Mouse (Mus musculus): ENCODE data around the gene Mras. TPM values are rescaled to one million over a fixed set of nuclear protein-coding genes. Genes with fewer than 3 reads are reported as not detected.

Mras gene
- total RNA-seq (2021): 1 to 10 TPM; 6.4 to 7.8 TPM
- long read RNA-seq, experiment 1, full-length matches to known transcripts: 10 of 14 reads
- long read RNA-seq, experiment 1, partial matches to known transcripts: 0 of 14 reads
- long read RNA-seq, experiment 1, other reads (novel, unspliced or antisense): 4 of 14 reads
- long read RNA-seq, experiment 2, full-length matches to known transcripts: 8 of 10 reads
- long read RNA-seq, experiment 2, partial matches to known transcripts: 2 of 10 reads
- long read RNA-seq, experiment 2, other reads (novel, unspliced or antisense): 0 of 10 reads

- no peak for DNase-seq (ENCODE audit: low spot score)
These were observed at the start of gene Mras for GRCm38 (mm10) chr9:99437031-99437764. Mras (minus strand) TSS chr9:99437381.

GRCm38 (mm10) chr9:99485144-99485543, 48.0 kb upstream of the Mras start:
- DNase-seq (ENCODE audit: low spot score): no peak

GRCm38 (mm10) chr9:99484632-99485031, 47.5 kb upstream of the Mras start:
- DNase-seq (ENCODE audit: low spot score): no peak

GRCm38 (mm10) chr9:99483191-99483590, 46.0 kb upstream of the Mras start:
- no peak for DNase-seq (ENCODE audit: low spot score)

GRCm38 (mm10) chr9:99480764-99481163, 43.6 kb upstream of the Mras start:
- DNase-seq (ENCODE audit: low spot score): no peak

GRCm38 (mm10) chr9:99479181-99479711, 42.1 kb upstream of the Mras start:
- DNase-seq (ENCODE audit: low spot score): no peak

- DNase-seq (ENCODE audit: low spot score): no peak
These were observed 34.2 kb upstream of the Mras start for GRCm38 (mm10) chr9:99471334-99471733.

- DNase-seq (ENCODE audit: low spot score): no peak
These were observed 33.3 kb upstream of the Mras start for GRCm38 (mm10) chr9:99470347-99471092.

- DNase-seq (ENCODE audit: low spot score): peak; percentile 7
These were observed 32.6 kb upstream of the Mras start for GRCm38 (mm10) chr9:99469681-99470273.

- DNase-seq (ENCODE audit: low spot score): no peak
These were observed 31.4 kb upstream of the Mras start for GRCm38 (mm10) chr9:99468572-99468971.

GRCm38 (mm10) chr9:99464876-99465275, 27.7 kb upstream of the Mras start:
- no peak for DNase-seq (ENCODE audit: low spot score)

- no peak for DNase-seq (ENCODE audit: low spot score)
These were observed 22.5 kb upstream of the Mras start for GRCm38 (mm10) chr9:99459730-99460129.

- DNase-seq (ENCODE audit: low spot score): peak; percentile 52
These were observed 21.5 kb upstream of the Mras start for GRCm38 (mm10) chr9:99458529-99459208.

GRCm38 (mm10) chr9:99454211-99454610, 17.0 kb upstream of the Mras start:
- DNase-seq (ENCODE audit: low spot score): no peak

GRCm38 (mm10) chr9:99451161-99451560, 14.0 kb upstream of the Mras start, which contains the start of gene Nme9:
Nme9 (plus strand) TSS chr9:99451475.
- DNase-seq (ENCODE audit: low spot score): no peak

- peak; percentile 24 for DNase-seq (ENCODE audit: low spot score)
These were observed 12.9 kb upstream of the Mras start for GRCm38 (mm10) chr9:99449886-99450647.

GRCm38 (mm10) chr9:99447323-99447722, 10.1 kb upstream of the Mras start:
- DNase-seq (ENCODE audit: low spot score): no peak

- DNase-seq (ENCODE audit: low spot score): no peak
These were observed 9.1 kb upstream of the Mras start for GRCm38 (mm10) chr9:99446259-99446658.

- DNase-seq (ENCODE audit: low spot score): no peak
These were observed 7.5 kb upstream of the Mras start for GRCm38 (mm10) chr9:99444590-99445178.
